Mouse (Mus musculus) midbrain, embryonic 12.5 days (tissue): ENCODE data around the gene Arl5c. TPM values are rescaled to one million over a fixed set of nuclear protein-coding genes. Genes with fewer than 3 reads are reported as not detected.
"Not testable (repeated sequence)": the region's sequence is repeated elsewhere in the genome, so short reads cannot be mapped to it uniquely, and the experiment has no call there.

ENCODE experiments used
- ATAC-seq: fragments of 200-750 bp; cut with Nextera tagmentation; 2 replicates; pipeline ENCODE4 v1.8.0; 2017; ENCODE audit warnings: low read depth, moderate TSS enrichment, moderate library complexity; ENCODE audit not compliant: low FRiP score
- H3K27ac ChIP-seq: fragments of 300-500 bp; sonication (generic); replicated peaks from 2 replicates; pipeline ENCODE4 v1.5.1; 2016; ENCODE audit warnings: mild to moderate bottlenecking
- H3K27me3 ChIP-seq: fragments of 300-500 bp; sonication (generic); 2 replicates; pipeline ENCODE4 v1.6.1; 2016; ENCODE audit warnings: mild to moderate bottlenecking
- H3K36me3 ChIP-seq: fragments of 300-500 bp; sonication (generic); 2 replicates; pipeline ENCODE4 v1.6.1; 2016
- H3K4me1 ChIP-seq: fragments of 300-500 bp; sonication (generic); 2 replicates; pipeline ENCODE4 v1.6.1; 2016
- H3K4me2 ChIP-seq: fragments of 300-500 bp; sonication (generic); replicated peaks from 2 replicates; pipeline ENCODE4 v1.6.1; 2016; ENCODE audit warnings: mild to moderate bottlenecking, moderate library complexity
- H3K4me3 ChIP-seq: fragments of 300-500 bp; sonication (generic); 2 replicates; pipeline ENCODE4 v1.5.1; 2016; ENCODE audit warnings: mild to moderate bottlenecking
- H3K9ac ChIP-seq: fragments of 300-500 bp; sonication (generic); replicated peaks from 2 replicates; pipeline ENCODE4 v1.6.1; 2016; ENCODE audit warnings: mild to moderate bottlenecking, moderate library complexity
- H3K9me3 ChIP-seq: fragments of 300-500 bp; sonication (generic); 2 replicates; pipeline ENCODE4 v1.6.1; 2016; ENCODE audit warnings: mild to moderate bottlenecking
- WGBS: fragments of 180-500 bp; shearing (Covaris S2); methylation state at CpG from one replicate; pipeline ENCODE4 v1.1.7; 2016; 5-methylcytosine and 5-hydroxymethylcytosine counted together
- polyA plus RNA-seq: library from polyadenylated mRNA; unstranded; fragments of >200 nt; fragmentation: Nextera tagmentation; extraction: Ambion mirVana; gene quantifications from 2 replicates; pipeline ENCODE4 v1.2.1, GENCODE M21; 2016

Arl5c gene
- polyA plus RNA-seq, 1 experiment from 2014 or later = 7.4 TPM

DNA sequence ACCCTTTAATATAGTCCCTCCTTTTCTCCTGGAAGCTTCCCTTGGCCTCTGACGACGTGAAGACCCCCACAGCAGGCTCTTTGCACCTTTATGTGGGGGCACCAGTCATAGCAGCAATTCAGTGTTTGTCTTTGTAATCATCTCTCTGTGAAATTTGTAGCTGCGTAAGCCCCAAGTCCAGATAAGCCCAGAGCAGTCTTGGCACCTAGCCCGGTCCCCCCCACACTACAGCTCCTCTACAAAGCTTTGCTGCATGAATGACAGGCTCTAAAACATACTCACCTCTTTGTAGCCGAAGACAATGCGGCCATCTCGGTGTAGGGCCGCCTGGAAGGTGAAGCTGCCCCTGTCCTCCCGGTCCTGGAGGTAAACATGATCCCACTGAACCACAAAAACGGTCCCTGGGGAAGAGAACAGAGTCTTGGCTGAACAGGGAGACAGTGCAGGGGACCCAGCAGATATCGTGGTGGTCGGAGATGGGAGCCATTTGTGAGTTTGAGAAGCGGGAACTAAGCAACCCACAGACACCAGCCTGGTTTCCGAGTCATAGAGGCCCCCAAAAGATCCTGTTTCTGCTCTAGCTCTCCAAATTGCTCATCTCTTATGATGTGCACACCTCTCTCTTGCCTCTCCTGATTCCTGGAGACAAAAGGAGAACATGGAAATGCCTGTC lies 41.4 kb downstream of the Arl5c start:
- Histone ChIP-seq H3K4me2 (no peak overlapping the region), H3K4me3 (no peak overlapping the region), H3K36me3 (no peaks in the 10 kb centered on the region), H3K27ac (no peak overlapping the region), H3K27me3 (no peaks in the 10 kb centered on the region), H3K4me1 (peaks cover 34% of the 10 kb centered on the region), H3K9me3 (no peaks in the 10 kb centered on the region), H3K9ac (no peak overlapping the region)
- no peak for ATAC-seq
- 81% methylated on average over 14 of the region's 14 CpGs for WGBS

DNA sequence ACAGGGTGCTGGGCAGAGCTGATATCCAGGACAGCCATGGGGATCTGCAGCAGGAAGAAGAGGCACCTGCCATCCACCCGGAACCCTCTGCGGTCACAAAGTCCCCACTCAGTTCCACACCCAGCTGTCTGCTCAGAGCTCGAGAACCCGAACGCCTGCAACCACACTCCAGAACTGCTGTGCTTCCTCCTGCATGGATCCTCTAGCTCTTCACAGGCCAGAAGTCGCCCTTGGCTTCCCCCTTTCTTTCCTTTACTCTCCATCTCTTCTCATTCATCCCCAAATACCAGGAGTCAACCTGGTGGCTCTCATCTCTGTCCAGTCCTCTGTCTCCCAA lies 42.1 kb downstream of the Arl5c start:
- Histone ChIP-seq H3K27ac (no peak overlapping the region), H3K27me3 (no peaks in the 10 kb centered on the region; the same call in 1 of the 2 replicates), H3K4me1 (peaks cover 33% of the 10 kb centered on the region), H3K36me3 (no peaks in the 10 kb centered on the region), H3K4me3 (no peak overlapping the region), H3K9ac (no peak overlapping the region), H3K9me3 (no peaks in the 10 kb centered on the region), H3K4me2 (no peak overlapping the region)
- 98% methylated on average over 6 of the region's 6 CpGs for WGBS
- no peak for ATAC-seq

DNA sequence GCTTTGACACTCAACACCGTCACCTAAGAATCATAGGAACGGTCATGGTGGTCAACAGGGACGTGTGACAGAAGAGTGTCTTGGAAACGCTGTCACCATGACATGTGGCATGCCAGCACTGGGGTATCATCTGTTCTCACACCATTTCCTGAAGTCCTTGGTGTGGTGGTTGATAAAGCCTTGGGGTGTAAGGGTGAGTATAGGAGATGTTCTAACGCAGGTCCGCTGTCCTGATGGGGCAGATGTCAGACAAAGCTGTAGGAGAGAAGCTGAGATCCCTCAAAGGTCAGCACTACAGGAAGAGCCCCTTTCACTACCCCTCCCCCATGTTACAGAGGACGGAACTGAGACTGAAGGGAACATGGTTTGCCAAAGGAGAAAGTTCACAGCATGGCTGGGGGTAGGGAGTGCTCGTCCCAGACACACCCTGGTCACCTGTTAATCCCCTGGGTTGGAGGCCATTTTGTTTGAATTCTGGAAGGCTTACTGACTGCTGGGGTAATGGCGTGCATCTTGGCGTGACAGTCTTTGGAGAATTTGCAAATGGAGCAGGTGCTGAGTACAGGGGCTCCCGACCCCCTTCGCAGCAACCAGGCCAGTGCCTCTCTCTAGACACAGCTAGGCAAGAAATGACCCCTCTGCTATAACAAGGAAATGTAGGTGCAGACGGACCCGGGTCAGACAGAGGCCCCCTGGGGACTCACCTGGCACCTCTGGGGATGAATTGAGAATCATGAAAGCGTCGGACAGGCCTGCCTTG lies 42.6 kb downstream of the Arl5c start:
- H3K27ac ChIP-seq = no peak overlapping the region
- 80% methylated on average over 16 of the region's 16 CpGs for WGBS
- H3K9ac ChIP-seq = no peak overlapping the region
- ATAC-seq = no peak
- H3K4me2 ChIP-seq = no peak overlapping the region
- H3K4me3 ChIP-seq = no peak overlapping the region
- no peaks in the 10 kb centered on the region; the same call in 1 of the 2 replicates for H3K27me3 ChIP-seq
- no peaks in the 10 kb centered on the region for H3K36me3 ChIP-seq
- H3K9me3 ChIP-seq = no peaks in the 10 kb centered on the region
- H3K4me1 ChIP-seq = peaks cover 32% of the 10 kb centered on the region

DNA sequence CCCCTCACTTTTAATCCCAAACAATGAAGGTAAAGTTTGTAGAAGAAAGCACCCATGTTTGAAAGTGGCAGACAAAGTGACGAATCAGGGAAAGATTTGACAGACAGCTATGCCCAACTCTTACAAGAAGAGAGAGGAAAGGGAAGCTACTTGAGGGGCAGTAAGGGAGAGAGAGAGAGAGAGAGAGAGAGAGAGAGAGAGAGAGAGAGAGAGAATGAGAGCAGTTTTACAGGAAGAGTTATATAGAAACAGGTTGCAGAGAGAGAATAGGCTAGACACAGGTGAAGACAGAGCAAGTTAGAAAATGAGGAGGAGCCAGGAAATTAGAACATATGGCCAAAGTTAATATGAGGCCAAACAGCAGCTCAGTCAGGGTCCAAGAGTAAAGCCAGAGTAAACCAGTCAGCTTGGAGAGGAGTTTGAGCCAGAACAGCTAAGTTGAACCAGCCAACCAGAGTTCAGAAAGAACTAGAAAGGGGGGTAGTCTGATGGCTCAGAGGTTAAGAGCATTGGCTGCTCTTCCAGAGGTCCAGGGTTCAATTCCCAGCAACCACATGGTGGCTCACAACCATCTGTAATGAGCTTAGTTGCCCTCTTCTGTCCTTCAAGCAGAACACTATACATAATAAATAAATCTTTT lies 43.5 kb downstream of the Arl5c start:
- peaks cover 32% of the 10 kb centered on the region for H3K4me1 ChIP-seq
- 81% methylated on average over 1 of the region's 1 CpGs for WGBS
- no peaks in the 10 kb centered on the region for H3K9me3 ChIP-seq

DNA sequence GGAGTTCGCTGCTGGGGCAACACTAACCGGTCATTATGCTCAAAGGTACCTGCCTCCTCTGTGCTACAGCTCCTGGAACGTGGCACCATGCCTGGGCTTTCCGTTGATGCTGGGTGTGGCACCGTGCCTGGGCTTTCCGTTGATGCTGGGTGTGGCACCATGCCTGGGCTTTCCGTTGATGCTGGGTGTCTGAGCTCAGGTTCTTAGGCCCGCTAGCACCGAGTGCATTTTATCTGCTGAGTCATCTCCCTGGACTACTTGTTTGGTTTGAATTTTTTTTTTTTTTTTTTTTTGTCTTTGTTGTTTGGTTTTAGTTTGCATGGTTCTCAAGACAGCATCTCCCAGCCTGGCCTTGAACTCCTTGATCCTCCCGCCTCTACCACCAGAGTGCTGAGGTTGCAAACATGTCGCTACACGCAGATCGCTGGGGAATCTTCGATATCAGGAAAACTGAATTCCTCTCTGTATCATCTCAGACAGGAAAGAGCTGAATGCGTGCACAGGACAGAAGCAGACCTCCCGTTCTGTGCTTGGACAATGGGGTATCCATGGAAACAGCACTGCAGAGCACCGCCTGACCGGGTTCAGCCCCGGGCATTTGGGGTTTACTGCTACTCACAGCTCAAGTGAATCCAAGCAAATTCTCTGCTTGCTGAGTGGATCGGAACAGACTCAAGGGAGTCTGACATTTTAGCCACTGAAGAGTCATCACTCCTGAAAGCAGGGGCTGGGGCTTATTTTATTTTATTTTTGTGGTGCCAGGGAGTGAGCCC lies 46.1 kb downstream of the Arl5c start:
- H3K4me1 ChIP-seq = peaks cover 20% of the 10 kb centered on the region
- H3K4me2 ChIP-seq = peak overlapping the region; percentile 12; the same call in 1 of the 2 replicates
- no peaks in the 10 kb centered on the region; the same call in 1 of the 2 replicates for H3K27me3 ChIP-seq
- no peak overlapping the region for H3K9ac ChIP-seq
- peak; percentile 75; the same call in 1 of the 2 replicates for ATAC-seq
- 40% methylated on average over 20 of the region's 20 CpGs for WGBS
- H3K9me3 ChIP-seq = no peaks in the 10 kb centered on the region
- no peaks in the 10 kb centered on the region for H3K36me3 ChIP-seq
- no peak overlapping the region for H3K4me3 ChIP-seq
- peak overlapping the region; percentile 78 for H3K27ac ChIP-seq

More for the DNA sequence above, 43.5 kb downstream of the Arl5c start:
- Histone ChIP-seq H3K9ac (no peak overlapping the region), H3K4me2 (no peak overlapping the region), H3K27ac (no peak overlapping the region), H3K27me3 (no peaks in the 10 kb centered on the region; the same call in 1 of the 2 replicates), H3K36me3 (no peaks in the 10 kb centered on the region), H3K4me3 (no peak overlapping the region)
- ATAC-seq = no peak

DNA sequence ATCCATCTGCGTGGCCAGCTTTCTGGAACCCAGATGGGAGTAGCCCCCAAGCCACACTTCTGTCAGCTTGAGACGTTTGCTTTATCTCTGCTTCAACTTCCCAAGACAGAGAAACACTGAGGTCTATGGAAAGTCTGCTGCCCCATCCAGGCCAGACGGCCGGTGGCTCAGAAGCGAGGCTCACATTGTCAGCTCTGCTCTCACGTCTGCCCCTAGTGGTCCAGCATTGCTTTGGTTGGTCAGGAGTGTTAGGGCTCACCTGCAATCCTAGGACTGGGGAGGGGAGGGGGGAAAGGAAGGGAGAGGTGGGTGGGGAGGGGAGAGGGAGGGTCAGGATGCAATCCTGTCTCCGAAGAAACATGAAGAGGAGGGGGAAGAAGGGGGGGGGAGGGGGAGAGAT lies 48.6 kb downstream of the Arl5c start:
- Histone ChIP-seq H3K27ac (no peak overlapping the region), H3K36me3 (no peaks in the 10 kb centered on the region), H3K27me3 (no peaks in the 10 kb centered on the region; the same call in 1 of the 2 replicates), H3K4me1 (peaks cover 15% of the 10 kb centered on the region), H3K9me3 (no peaks in the 10 kb centered on the region), H3K4me3 (no peak overlapping the region), H3K9ac (no peak overlapping the region), H3K4me2 (no peak overlapping the region)
- WGBS = 15% methylated on average over 7 of the region's 7 CpGs
- ATAC-seq = no peak; the same call in 1 of the 2 replicates

DNA sequence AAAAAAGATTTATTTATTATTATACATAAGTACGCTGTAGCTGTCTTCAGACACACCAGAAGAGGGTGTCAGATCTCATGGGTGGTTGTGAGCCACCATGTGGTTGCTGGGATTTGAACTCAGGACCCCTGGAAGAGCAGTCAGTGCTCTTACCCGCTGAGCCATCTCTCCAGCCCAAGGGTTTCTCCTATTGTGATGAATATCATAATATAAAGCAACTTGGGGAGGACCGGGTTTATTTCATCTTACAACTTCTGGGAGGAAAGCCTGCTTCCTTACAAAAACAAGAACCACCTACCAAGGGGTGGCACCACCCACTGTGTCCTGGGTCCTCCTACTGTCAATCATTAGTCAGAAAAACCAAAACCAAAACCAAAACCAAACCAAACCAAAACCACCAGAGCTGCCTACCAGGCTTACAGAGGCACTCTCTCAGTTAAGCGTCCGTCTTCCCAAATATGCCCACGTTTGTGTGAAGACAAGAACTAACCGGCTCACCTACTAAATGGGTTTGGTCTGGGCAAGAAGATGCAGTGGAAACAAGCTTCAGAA lies 50.2 kb downstream of the Arl5c start:
- H3K36me3 ChIP-seq, H3K4me3 ChIP-seq, H3K4me2 ChIP-seq, H3K9ac ChIP-seq, H3K9me3 ChIP-seq, H3K27ac ChIP-seq, ATAC-seq, H3K27me3 ChIP-seq: not testable (repeated sequence)
- H3K4me1 ChIP-seq = peaks cover 15% of the 10 kb centered on the region
- WGBS = 93% methylated on average over 7 of the region's 7 CpGs

DNA sequence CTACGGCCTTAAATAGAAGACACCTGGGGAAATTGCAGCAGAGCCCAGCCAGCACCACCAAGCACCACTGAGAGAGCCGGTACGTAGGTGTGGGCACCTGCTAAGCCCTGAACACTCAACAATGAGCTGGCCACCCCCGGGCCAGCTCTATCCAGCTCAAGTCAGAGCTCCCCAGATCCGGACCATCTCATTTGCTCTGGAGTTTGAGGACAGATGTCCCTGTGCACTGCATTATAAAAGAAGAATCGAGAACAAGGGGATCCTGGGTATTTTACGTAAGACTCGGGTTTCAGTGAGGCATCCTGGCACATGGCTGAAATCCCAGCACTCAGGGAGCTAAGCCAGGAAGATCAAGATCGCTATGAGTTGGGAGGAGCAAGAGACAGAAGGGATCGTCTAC lies 51.0 kb downstream of the Arl5c start:
- ATAC-seq = no peak
- no peaks in the 10 kb centered on the region for H3K36me3 ChIP-seq
- no peak overlapping the region for H3K4me2 ChIP-seq
- H3K4me1 ChIP-seq = peaks cover 7% of the 10 kb centered on the region
- no peak overlapping the region for H3K27ac ChIP-seq
- peaks cover 7% of the 10 kb centered on the region for H3K27me3 ChIP-seq
- no peak overlapping the region for H3K4me3 ChIP-seq
- WGBS = 87% methylated on average over 10 of the region's 10 CpGs
- H3K9me3 ChIP-seq = no peaks in the 10 kb centered on the region
- no peak overlapping the region for H3K9ac ChIP-seq

DNA sequence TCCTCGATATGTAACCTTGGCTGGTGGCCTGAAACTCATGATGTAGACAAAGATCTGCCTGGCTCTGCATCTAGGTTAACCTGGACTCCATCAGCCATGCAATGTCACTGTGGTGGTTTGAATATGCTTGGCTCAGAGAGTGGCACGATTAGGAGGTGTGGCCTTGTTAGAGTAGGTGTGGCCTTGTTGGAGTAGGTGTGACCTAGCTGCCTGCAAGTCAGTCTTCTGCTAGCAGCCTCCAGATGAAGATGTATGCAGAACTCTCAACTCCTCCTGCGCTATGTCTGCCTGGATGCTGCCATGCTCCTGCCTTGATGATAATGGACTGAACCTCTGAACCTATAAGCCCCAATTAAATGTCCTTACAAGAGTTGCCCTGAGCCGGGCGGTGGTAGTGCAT lies 52.7 kb downstream of the Arl5c start:
- no peak overlapping the region for H3K27ac ChIP-seq
- no peak overlapping the region for H3K4me3 ChIP-seq
- H3K36me3 ChIP-seq = no peaks in the 10 kb centered on the region
- H3K9ac ChIP-seq = no peak overlapping the region
- no peak for ATAC-seq
- H3K9me3 ChIP-seq = no peaks in the 10 kb centered on the region
- peaks cover 7% of the 10 kb centered on the region; the same call in 1 of the 2 replicates for H3K27me3 ChIP-seq
- 85% methylated on average over 5 of the region's 5 CpGs for WGBS
- H3K4me1 ChIP-seq = no peaks in the 10 kb centered on the region; the same call in 1 of the 2 replicates
- H3K4me2 ChIP-seq = no peak overlapping the region

DNA sequence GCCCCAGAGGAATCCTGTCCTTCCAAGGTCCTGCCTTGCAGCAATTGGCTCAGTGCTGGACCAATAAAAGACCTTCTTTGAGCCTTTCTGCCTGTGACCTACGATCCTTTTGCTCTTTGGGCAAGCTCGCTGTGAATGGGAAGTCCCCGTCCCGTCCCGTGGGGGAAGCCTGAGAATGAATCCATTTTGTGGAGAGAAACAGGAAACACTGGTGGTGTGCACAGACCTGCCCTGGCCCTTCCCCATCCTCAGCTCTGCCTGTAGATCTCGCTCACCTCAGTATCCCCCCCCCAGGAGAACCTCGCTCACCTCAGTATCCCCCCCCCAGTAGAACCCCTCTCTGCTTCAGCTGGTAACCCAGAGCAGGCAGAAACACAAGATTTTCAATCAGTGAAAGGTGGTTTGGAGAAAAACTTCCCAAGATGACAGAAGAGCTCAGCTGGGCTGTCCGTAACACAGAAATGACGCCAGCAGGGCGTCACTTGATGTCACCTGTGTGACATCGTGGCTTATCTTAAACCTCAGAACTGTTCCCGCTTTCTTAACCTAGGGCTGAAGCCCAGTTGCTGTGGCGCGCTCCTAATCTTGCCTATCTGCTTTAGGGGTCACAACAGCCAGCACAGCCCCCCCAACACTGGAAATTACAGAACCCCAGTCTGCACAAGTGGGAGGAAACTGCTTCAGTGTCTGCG lies 53.4 kb downstream of the Arl5c start:
- Histone ChIP-seq H3K27me3 (peaks cover 7% of the 10 kb centered on the region; the same call in 1 of the 2 replicates), H3K9ac (no peak overlapping the region), H3K9me3 (no peaks in the 10 kb centered on the region), H3K36me3 (no peaks in the 10 kb centered on the region), H3K4me1 (no peaks in the 10 kb centered on the region; the same call in 1 of the 2 replicates), H3K27ac (no peak overlapping the region), H3K4me3 (no peak overlapping the region), H3K4me2 (no peak overlapping the region)
- no peak for ATAC-seq
- 83% methylated on average over 15 of the region's 15 CpGs for WGBS
